ENCODE assay signal across 24 mouse cellular contexts in the genomic region with DNA sequence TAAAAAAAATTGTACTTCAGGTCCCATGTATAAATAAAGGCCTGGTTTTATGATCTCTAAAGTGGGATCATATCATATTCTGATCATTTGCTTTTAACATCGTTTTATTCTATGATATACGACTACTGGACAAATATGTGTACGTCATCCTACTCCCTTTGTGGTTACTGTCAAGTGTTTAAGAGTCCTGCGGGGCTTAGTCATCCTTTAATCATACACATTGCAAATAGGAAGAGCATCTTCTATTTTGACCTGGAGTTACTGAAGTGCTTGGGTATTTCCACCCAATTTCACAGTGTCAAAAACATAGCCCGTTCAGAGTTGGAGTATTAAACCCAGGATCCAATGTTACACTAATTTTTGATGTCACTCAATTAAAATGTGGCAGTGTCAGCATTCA.
"Had no signal": no experiment of that assay in that cellular context is flagged by ENCODE, and none has a peak within 500 bp of the region (broad histone marks: within the 10 kb centered on the region; RNA-seq: fewer than 3 reads in every experiment).

No protein-coding gene starts in this region.

- DNase-seq: gastrocnemius, postnatal 14 days; gastrocnemius, postnatal 36 days; heart, adult 18-20 months; heart, postnatal 10 days; kidney, adult 11 months; kidney, adult 2 months; kidney, adult 9 months; kidney, postnatal 14 days; kidney, postnatal 36 days; layer of hippocampus, adult 9-11 months; layer of hippocampus, postnatal 36 days; left cerebral cortex, postnatal 4 days had no signal

- H3K4me3 ChIP-seq: heart, embryonic 10.5 days; heart, embryonic 12.5 days; hindbrain, embryonic 13.5 days; hindbrain, embryonic 15.5 days; kidney, embryonic 15.5 days; limb, embryonic 13.5 days; limb, embryonic 15.5 days; liver, embryonic 12.5 days had no signal

- H3K36me3 ChIP-seq: heart, embryonic 10.5 days; heart, embryonic 12.5 days; hindbrain, embryonic 13.5 days; hindbrain, embryonic 15.5 days; kidney, embryonic 15.5 days; limb, embryonic 13.5 days; limb, embryonic 15.5 days; liver, embryonic 12.5 days had no signal

- H3K27ac ChIP-seq: heart, embryonic 10.5 days; hindbrain, embryonic 13.5 days; hindbrain, embryonic 15.5 days; hindbrain, postnatal 0 days; kidney, embryonic 15.5 days; kidney, postnatal 0 days; limb, embryonic 13.5 days; limb, embryonic 15.5 days; liver, embryonic 12.5 days; liver, embryonic 14.5 days had no signal

- H3K27me3 ChIP-seq: heart, embryonic 12.5 days; hindbrain, embryonic 13.5 days; hindbrain, embryonic 15.5 days; kidney, embryonic 15.5 days; limb, embryonic 13.5 days; limb, embryonic 15.5 days; liver, embryonic 12.5 days had no signal

- ATAC-seq: hindbrain, postnatal 0 days; intestine, embryonic 16.5 days; liver, embryonic 12.5 days had no signal

- H3K4me1 ChIP-seq: heart, embryonic 10.5 days; heart, embryonic 12.5 days; hindbrain, embryonic 13.5 days; hindbrain, embryonic 15.5 days; kidney, embryonic 15.5 days; limb, embryonic 13.5 days; limb, embryonic 15.5 days; liver, embryonic 12.5 days had no signal
